Mouse (Mus musculus) gastrocnemius, adult 18-20 months (tissue): ENCODE measurements around the gene Zbed6. TPM values are rescaled to one million over a fixed set of nuclear protein-coding genes. Genes with fewer than 3 reads are reported as not detected.

Experiments used
- DNase-seq: peaks from one replicate; pipeline ENCODE4 v3.0.0; 2021; ENCODE audit warnings: low spot score
- total RNA-seq, 2 experiments: library from RNA; stranded (reverse); gene quantifications; 2 replicates each; pipeline ENCODE4 v1.2.3; 2021

Zbed6 gene
- total RNA-seq, 2 experiments from 2014 or later = 4.8 to 6.1 TPM

GRCm38 (mm10) chr1:133663427-133663826 lies 2.7 kb upstream of the Zbed6 start:
- no peak for DNase-seq

GRCm38 (mm10) chr1:133662941-133663340 lies 2.3 kb upstream of the Zbed6 start:
- no peak for DNase-seq

- peak; percentile 95 for DNase-seq
Measured at GRCm38 (mm10) chr1:133661203-133661933, 683 bp upstream of the Zbed6 start, which contains the start of gene Gm38394. Gene Gm38394 (minus strand): TSS chr1:133661318.

GRCm38 (mm10) chr1:133658878-133659277 lies 1.8 kb downstream of the Zbed6 start:
- no peak for DNase-seq

GRCm38 (mm10) chr1:133656811-133657210 lies 3.9 kb downstream of the Zbed6 start:
- DNase-seq = no peak

GRCm38 (mm10) chr1:133653033-133653432 lies 7.7 kb downstream of the Zbed6 start:
- no peak for DNase-seq

GRCm38 (mm10) chr1:133650288-133651055 lies 10.2 kb downstream of the Zbed6 start:
- no peak for DNase-seq

- DNase-seq = peak; percentile 62
Measured at GRCm38 (mm10) chr1:133645652-133646051, 15.0 kb downstream of the Zbed6 start.

- no peak for DNase-seq
Measured at GRCm38 (mm10) chr1:133641163-133641562, 19.5 kb downstream of the Zbed6 start.

- DNase-seq = no peak
Measured at GRCm38 (mm10) chr1:133638517-133638916, 22.2 kb downstream of the Zbed6 start.

- DNase-seq = no peak
Measured at GRCm38 (mm10) chr1:133632168-133632567, 28.5 kb downstream of the Zbed6 start.

- no peak for DNase-seq
Measured at GRCm38 (mm10) chr1:133625052-133625451, 35.6 kb downstream of the Zbed6 start.

- no peak for DNase-seq
Measured at GRCm38 (mm10) chr1:133618311-133618710, 42.4 kb downstream of the Zbed6 start.

- no peak for DNase-seq
Measured at GRCm38 (mm10) chr1:133617908-133618307, 42.8 kb downstream of the Zbed6 start.

- no peak for DNase-seq
Measured at GRCm38 (mm10) chr1:133613817-133614216, 46.9 kb downstream of the Zbed6 start.

GRCm38 (mm10) chr1:133611436-133611835 lies 49.2 kb downstream of the Zbed6 start:
- DNase-seq = no peak

GRCm38 (mm10) chr1:133610601-133611000 lies 50.1 kb downstream of the Zbed6 start:
- no peak for DNase-seq

GRCm38 (mm10) chr1:133609771-133610502 lies 50.7 kb downstream of the Zbed6 start, which contains the start of gene Snrpe:
Gene Snrpe (minus strand): TSS chr1:133610291.
- peak; percentile 96 for DNase-seq
